Mouse (Mus musculus) E14TG2a.4 (cell line): Measurements from ENCODE around the gene Tppp.

ENCODE experiments used
- CTCF ChIP-seq: conservative IDR thresholded peaks from 2 replicates; pipeline ENCODE4 v1.5.1; 2014; ENCODE audit warnings: low read length
- NANOG ChIP-seq: IDR thresholded peaks from 2 replicates; pipeline ENCODE4 v1.6.1; 2014; ENCODE audit warnings: borderline replicate concordance, low read length, mixed read lengths

- no peak for TF ChIP-seq CTCF
- TF ChIP-seq NANOG: no peak
Observed at GRCm38 (mm10) chr13:74010678-74011077, 1.5 kb downstream of the Tppp start.
